9 mouse cellular contexts compared by ENCODE assay signal in genomic region chr5:23284884-23285283, GRCm38 (mm10).
DNase-seq lines count a peak whose midpoint lies in the region; ATAC-seq and TF ChIP-seq lines count a peak whose summit lies in the region.
"Had no signal": no experiment of that assay in that cellular context is flagged by ENCODE, and none has a peak within 500 bp of the region (broad histone marks: within the 10 kb centered on the region; RNA-seq: fewer than 3 reads in every experiment).

No protein-coding gene starts in this region.

- peak; percentile 68 for ATAC-seq in megakaryocyte-erythroid progenitor cell, adult 5-6 weeks (replicated peaks; ENCODE audit: low FRiP score, low TSS enrichment, poor library complexity, severe bottlenecking)

- no peak for DNase-seq in layer of hippocampus, adult 2 months (ENCODE audit: low spot score in 2 of 2)
- no peak for DNase-seq in layer of hippocampus, postnatal 25 days (ENCODE audit: extremely low spot score in 1 of 2, low spot score in 1 of 2)
- peak; percentile 38 for DNase-seq in ES-CJ7 (ENCODE audit: low read depth, low spot score)
- peak; percentile 14 for DNase-seq in c-Kit-positive CD71-negative TER-119-negative erythroid progenitor cells, embryonic 14.5 days (ENCODE audit: low read depth)
- DNase-seq in spleen, adult 12 weeks (ENCODE audit: low spot score) = no peak
- no peak for DNase-seq in urinary bladder, adult 18-20 months (ENCODE audit: low spot score in 2 of 2)
- DNase-seq in left cerebral cortex, postnatal 36 days (ENCODE audit: low spot score in 2 of 2) = no peak

- no peak overlapping the region for H3K4me3 ChIP-seq in layer of hippocampus, adult 2 months
- H3K4me3 ChIP-seq: embryonic facial prominence, embryonic 12.5 days had no signal

- H3K27ac ChIP-seq in layer of hippocampus, adult 2 months = no peak overlapping the region
- H3K27ac ChIP-seq: embryonic facial prominence, embryonic 12.5 days had no signal

- TF ChIP-seq CTCF in layer of hippocampus, adult 2 months (conservative IDR thresholded peaks at IDR 0.05) = peak; percentile 87

- intact Hi-C loops in left cerebral cortex, postnatal 36 days (cut with DNase I) = loop anchor here (10.0 kb wide), 1 partner anchor 640 kb away; no protein-coding TSS in a partner anchor

Comparison
In these comparisons a context has a peak if more than half of its experiments do, and no peak if none do; other contexts are left out.
1. DNase-seq: peak in ES-CJ7 (single experiment) and c-Kit-positive CD71-negative TER-119-negative erythroid progenitor cells, embryonic 14.5 days (single experiment); none in layer of hippocampus, adult 2 months (0 of 2), layer of hippocampus, postnatal 25 days (0 of 2), spleen, adult 12 weeks (single experiment), urinary bladder, adult 18-20 months (0 of 2) and left cerebral cortex, postnatal 36 days (0 of 2).